In the genomic region with DNA sequence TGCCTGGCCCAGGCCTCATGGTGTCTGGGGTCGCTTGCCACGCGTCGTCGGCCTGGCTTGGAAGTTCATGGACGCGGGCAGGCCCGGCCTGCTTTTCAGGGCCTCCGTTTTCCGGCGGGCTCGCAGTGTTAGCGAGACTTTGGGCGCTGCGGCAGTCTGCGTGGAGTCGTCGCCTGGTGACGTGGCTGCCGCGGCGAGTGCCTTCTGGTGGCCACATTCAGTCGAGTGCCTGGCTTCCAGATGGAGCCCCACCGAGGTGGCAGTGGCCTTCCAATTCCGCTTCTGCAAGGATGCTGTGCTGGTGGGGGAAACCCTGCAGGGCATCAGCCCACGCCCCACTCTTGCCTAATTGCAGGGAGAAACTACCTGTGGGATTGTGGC, we compare ENCODE assay signal across 8 mouse cellular contexts.
A peak's percentile ranks its signal among the peaks of the same experiment; 100 is the strongest.
DNase-seq lines count a peak whose midpoint lies in the region; ATAC-seq and TF ChIP-seq lines count a peak whose summit lies in the region.
"Not testable (repeated sequence)": the region's sequence is repeated elsewhere in the genome, so short reads cannot be mapped to it uniquely, and the experiment has no call there.

No protein-coding gene starts in this region.

- H3K9ac ChIP-seq in CH12.LX (ENCODE audit: insufficient read depth, low read depth), result peak overlapping the region; percentile 67; the same call in 1 of the 2 replicates
- peak overlapping the region; percentile 60 for H3K9ac ChIP-seq in forebrain, embryonic 13.5 days
- peak overlapping the region; percentile 74 for H3K9ac ChIP-seq in kidney, embryonic 16.5 days (replicated peaks; ENCODE audit: low read length)
- H3K9ac ChIP-seq in liver, embryonic 16.5 days (ENCODE audit: low read depth, low read length), result peak overlapping the region; percentile 64
- H3K9ac ChIP-seq in midbrain, embryonic 14.5 days (replicated peaks; ENCODE audit: low read length), result peak overlapping the region; percentile 34; the same call in 1 of the 2 replicates
- peak overlapping the region; percentile 52 for H3K9ac ChIP-seq in stomach, embryonic 14.5 days (replicated peaks; ENCODE audit: low read depth, low read length)

- not testable (repeated sequence) for TF ChIP-seq RAD21 in CH12.LX (IDR thresholded peaks at IDR 0.05; ENCODE audit: low read depth, low read length)

- not testable (repeated sequence) for H3K27ac ChIP-seq in CH12.LX (ENCODE audit: insufficient read depth, low read depth); forebrain, embryonic 13.5 days; kidney, embryonic 16.5 days (ENCODE audit: low read length); liver, embryonic 16.5 days (ENCODE audit: low read length); midbrain, embryonic 14.5 days (replicated peaks; ENCODE audit: low read depth, low read length); stomach, embryonic 14.5 days (ENCODE audit: low read length)
- H3K27ac ChIP-seq in hindbrain, embryonic 10.5 days, result peak overlapping the region; percentile 83

- not testable (repeated sequence) for TF ChIP-seq CTCF in CH12.LX (conservative IDR thresholded peaks at IDR 0.05 in 1 of 2, IDR thresholded peaks at IDR 0.05 in 1 of 2; ENCODE audit: low read depth in 2 of 2, low read length in 2 of 2)

- H3K4me1 ChIP-seq in CH12.LX (ENCODE audit: control insufficient read depth in 1 of 2, insufficient read depth in 2 of 2), result peaks cover 9 to 20% of the 10 kb centered on the region in 2 experiments; a peak in 3 of 4 replicates
- H3K4me1 ChIP-seq in forebrain, embryonic 13.5 days; hindbrain, embryonic 10.5 days (replicated peaks); kidney, embryonic 16.5 days (ENCODE audit: insufficient read depth, low read length); liver, embryonic 16.5 days (ENCODE audit: control insufficient read depth, low read depth, low read length); midbrain, embryonic 14.5 days (ENCODE audit: control insufficient read depth, insufficient read depth, low read length); stomach, embryonic 14.5 days (ENCODE audit: control insufficient read depth, insufficient read depth, low read length): not testable (repeated sequence)

- DNase-seq in CH12.LX (ENCODE audit: extremely low read depth); hindbrain, embryonic 10.5 days (ENCODE audit: low spot score): not testable (repeated sequence)
- peak; percentile 17 for DNase-seq in cerebellum, adult 9-11 months
- peak; percentile 8 for DNase-seq in midbrain, embryonic 14.5 days

- not testable (repeated sequence) for H3K27me3 ChIP-seq in CH12.LX (replicated peaks); forebrain, embryonic 13.5 days; hindbrain, embryonic 10.5 days (ENCODE audit: insufficient read depth, poor library complexity, severe bottlenecking); kidney, embryonic 16.5 days (ENCODE audit: insufficient read depth, low read length); liver, embryonic 16.5 days (ENCODE audit: control insufficient read depth, insufficient read depth, low read depth, low read length); midbrain, embryonic 14.5 days (ENCODE audit: control insufficient read depth, insufficient read depth, low read length); stomach, embryonic 14.5 days (ENCODE audit: control insufficient read depth, insufficient read depth, low read length)

- 25% methylated on average over 26 of the region's 26 CpGs for WGBS in forebrain, embryonic 13.5 days
- WGBS in hindbrain, embryonic 10.5 days, result 27% methylated on average over 26 of the region's 26 CpGs
- WGBS in kidney, embryonic 16.5 days, result 19% methylated on average over 26 of the region's 26 CpGs
- WGBS in liver, embryonic 16.5 days (ENCODE audit: insufficient replicate concordance), result 22% methylated on average over 26 of the region's 26 CpGs
- 26% methylated on average over 26 of the region's 26 CpGs for WGBS in midbrain, embryonic 14.5 days
- 20% methylated on average over 26 of the region's 26 CpGs for WGBS in stomach, embryonic 14.5 days

- H3K4me2 ChIP-seq in CH12.LX (ENCODE audit: insufficient read depth, low read depth, poor library complexity, severe bottlenecking), result peak overlapping the region; percentile 55
- H3K4me2 ChIP-seq in forebrain, embryonic 13.5 days, result peak overlapping the region; percentile 62
- H3K4me2 ChIP-seq in kidney, embryonic 16.5 days (replicated peaks; ENCODE audit: low read depth, low read length), result peak overlapping the region; percentile 66
- H3K4me2 ChIP-seq in liver, embryonic 16.5 days (ENCODE audit: low read depth, low read length), result peak overlapping the region; percentile 65
- H3K4me2 ChIP-seq in midbrain, embryonic 14.5 days (ENCODE audit: low read length), result peak overlapping the region; percentile 56
- H3K4me2 ChIP-seq in stomach, embryonic 14.5 days (replicated peaks; ENCODE audit: low read depth, low read length), result peak overlapping the region; percentile 66

- in situ Hi-C loops in CH12.LX (cut with MboI; ENCODE audit: low pct_ligation_motif_present, low pct_unique_long_range_greater_than_20kb, low sequenced_read_pairs), result not testable (repeated sequence)

- not testable (repeated sequence) for H3K36me3 ChIP-seq in CH12.LX (replicated peaks in 1 of 2; ENCODE audit: control insufficient read depth in 1 of 2, insufficient read depth in 1 of 2, low read length in 1 of 2); forebrain, embryonic 13.5 days (ENCODE audit: poor library complexity, severe bottlenecking); hindbrain, embryonic 10.5 days; kidney, embryonic 16.5 days (ENCODE audit: insufficient read depth, low read length); liver, embryonic 16.5 days (ENCODE audit: control insufficient read depth, insufficient read depth); midbrain, embryonic 14.5 days (ENCODE audit: control insufficient read depth, insufficient read depth, low read length); stomach, embryonic 14.5 days (ENCODE audit: control insufficient read depth, insufficient read depth, low read length)

- ATAC-seq in forebrain, embryonic 13.5 days, result peak; percentile 57
- ATAC-seq in kidney, embryonic 16.5 days (ENCODE audit: low FRiP score, low TSS enrichment), result peak; percentile 54; the same call in 1 of the 2 replicates
- ATAC-seq in liver, embryonic 16.5 days (ENCODE audit: low read depth), result not testable (repeated sequence)
- 0 out of 2 replicates have a peak, but pooled peaks have one; percentile 24 for ATAC-seq in midbrain, embryonic 14.5 days (ENCODE audit: low FRiP score, low TSS enrichment)
- ATAC-seq in stomach, embryonic 14.5 days (ENCODE audit: insufficient number of reproducible peaks, insufficient read depth, low FRiP score, low read depth), result 0 out of 2 replicates have a peak, but pooled peaks have one; percentile 23

- not testable (repeated sequence) for TF ChIP-seq POLR2A in CH12.LX (IDR thresholded peaks at IDR 0.05; ENCODE audit: low read depth, low read length)

- H3K9me3 ChIP-seq in CH12.LX (replicated peaks; ENCODE audit: low read length); liver, embryonic 16.5 days (replicated peaks; ENCODE audit: control insufficient read depth, low read length); stomach, embryonic 14.5 days (ENCODE audit: control insufficient read depth, low read depth, low read length): not testable (repeated sequence)
- H3K9me3 ChIP-seq in forebrain, embryonic 13.5 days (replicated peaks), result peaks cover 13% of the 10 kb centered on the region
- H3K9me3 ChIP-seq in hindbrain, embryonic 10.5 days, result peaks cover 47% of the 10 kb centered on the region
- peaks cover 16% of the 10 kb centered on the region for H3K9me3 ChIP-seq in kidney, embryonic 16.5 days (ENCODE audit: low read length)
- peaks cover 11% of the 10 kb centered on the region; the same call in 1 of the 2 replicates for H3K9me3 ChIP-seq in midbrain, embryonic 14.5 days (ENCODE audit: control insufficient read depth, low read length)

- TF ChIP-seq EP300 in CH12.LX (IDR thresholded peaks at IDR 0.05; ENCODE audit: low read length), result not testable (repeated sequence)

- not testable (repeated sequence) for H3K79me2 ChIP-seq in CH12.LX (replicated peaks; ENCODE audit: control insufficient read depth, extremely low read depth, insufficient read depth, poor library complexity, severe bottlenecking)

- H3K4me3 ChIP-seq in CH12.LX (replicated peaks in 1 of 3; ENCODE audit: low read depth in 2 of 3, low read length in 2 of 3, poor library complexity in 1 of 3), result peak overlapping the region in 2 of 3 experiments; percentile 28 to 56
- H3K4me3 ChIP-seq in forebrain, embryonic 13.5 days, result peak overlapping the region; percentile 44
- peak overlapping the region; percentile 56 for H3K4me3 ChIP-seq in hindbrain, embryonic 10.5 days
- H3K4me3 ChIP-seq in kidney, embryonic 16.5 days (ENCODE audit: low read length), result peak overlapping the region; percentile 60
- H3K4me3 ChIP-seq in liver, embryonic 16.5 days (ENCODE audit: low read depth, low read length), result peak overlapping the region; percentile 64
- peak overlapping the region; percentile 39 for H3K4me3 ChIP-seq in midbrain, embryonic 14.5 days (replicated peaks; ENCODE audit: low read depth, low read length)
- peak overlapping the region; percentile 45 for H3K4me3 ChIP-seq in stomach, embryonic 14.5 days (ENCODE audit: low read depth, low read length)

- dilution Hi-C loops in CH12.LX (cut with MboI; ENCODE audit: extremely low pct_ligation_motif_present, extremely low pct_unique_long_range_greater_than_20kb, low sequenced_read_pairs), result not testable (repeated sequence)
